Mouse (Mus musculus) forebrain, embryonic 11.5 days (tissue): ENCODE results near the gene Ncbp3. TPM values are rescaled to one million over a fixed set of nuclear protein-coding genes. Genes with fewer than 3 reads are reported as not detected.

ENCODE experiments used
- ATAC-seq: fragments of 200-750 bp; cut with Nextera tagmentation; replicated peaks from 2 replicates; pipeline ENCODE4 v1.8.0; 2017; ENCODE audit warnings: moderate TSS enrichment; ENCODE audit not compliant: low FRiP score
- DNase-seq: peaks from one replicate; pipeline ENCODE4 v3.0.0-alpha.2; 2017; ENCODE audit warnings: low spot score
- H3K27ac ChIP-seq: fragments of 300-500 bp; sonication (generic); 2 replicates; pipeline ENCODE4 v1.5.1; 2014; ENCODE audit warnings: low read depth, low read length
- H3K27me3 ChIP-seq: fragments of 300-500 bp; sonication (generic); 2 replicates; pipeline ENCODE4 v1.6.1; 2014; ENCODE audit warnings: mild to moderate bottlenecking, low read length, mixed read lengths; ENCODE audit not compliant: control insufficient read depth, insufficient read depth
- H3K36me3 ChIP-seq: fragments of 300-500 bp; sonication (generic); 2 replicates; pipeline ENCODE4 v1.6.1; 2014; ENCODE audit warnings: mild to moderate bottlenecking, low read length, moderate library complexity, mixed read lengths; ENCODE audit not compliant: control insufficient read depth, insufficient read depth
- H3K4me1 ChIP-seq: fragments of 300-500 bp; sonication (generic); replicated peaks from 2 replicates; pipeline ENCODE4 v1.6.1; 2014; ENCODE audit warnings: low read length, mixed read lengths; ENCODE audit not compliant: control insufficient read depth, insufficient read depth
- H3K4me2 ChIP-seq: fragments of 300-500 bp; sonication (generic); 2 replicates; pipeline ENCODE4 v1.6.1; 2014; ENCODE audit warnings: low read depth, mild to moderate bottlenecking, low read length, moderate library complexity, mixed read lengths; ENCODE audit not compliant: severe bottlenecking
- H3K4me3 ChIP-seq: fragments of 300-500 bp; sonication (generic); 2 replicates; pipeline ENCODE4 v1.5.1; 2014; ENCODE audit warnings: low read depth, low read length
- H3K9ac ChIP-seq: fragments of 300-500 bp; sonication (generic); 2 replicates; pipeline ENCODE4 v1.6.1; 2014; ENCODE audit warnings: low read length
- H3K9me3 ChIP-seq: fragments of 300-500 bp; sonication (generic); 2 replicates; pipeline ENCODE4 v1.6.1; 2016; ENCODE audit warnings: low read length, mixed read lengths; ENCODE audit not compliant: control insufficient read depth
- WGBS: fragments of 180-500 bp; shearing (Covaris S2); extraction: QIAGEN DNeasy Blood & Tissue Kit; methylation state at CpG from one replicate; pipeline ENCODE4 v1.1.7; 2014; 5-methylcytosine and 5-hydroxymethylcytosine counted together
- polyA plus RNA-seq: library from polyadenylated mRNA; unstranded; fragments of >200 nt; fragmentation: Nextera tagmentation; extraction: Ambion mirVana; gene quantifications from 2 replicates; pipeline ENCODE4 v1.2.1, GENCODE M21; 2014

Gene Ncbp3
- polyA plus RNA-seq, 1 experiment from 2014 or later: 13.2 TPM

GRCm38 (mm10) chr11:73061413-73061812, 13.8 kb downstream of the Ncbp3 start:
- ATAC-seq: no peak
- Histone ChIP-seq H3K4me1 (no peaks in the 10 kb centered on the region), H3K9ac (no peak overlapping the region), H3K36me3 (peaks cover 4% of the 10 kb centered on the region; the same call in 1 of the 2 replicates), H3K27me3 (no peaks in the 10 kb centered on the region), H3K27ac (no peak overlapping the region), H3K4me3 (no peak overlapping the region), H3K9me3 (no peaks in the 10 kb centered on the region), H3K4me2 (no peak overlapping the region)
- 98% methylated on average over 3 of the region's 3 CpGs for WGBS
- peak; percentile 16 for DNase-seq

DNA sequence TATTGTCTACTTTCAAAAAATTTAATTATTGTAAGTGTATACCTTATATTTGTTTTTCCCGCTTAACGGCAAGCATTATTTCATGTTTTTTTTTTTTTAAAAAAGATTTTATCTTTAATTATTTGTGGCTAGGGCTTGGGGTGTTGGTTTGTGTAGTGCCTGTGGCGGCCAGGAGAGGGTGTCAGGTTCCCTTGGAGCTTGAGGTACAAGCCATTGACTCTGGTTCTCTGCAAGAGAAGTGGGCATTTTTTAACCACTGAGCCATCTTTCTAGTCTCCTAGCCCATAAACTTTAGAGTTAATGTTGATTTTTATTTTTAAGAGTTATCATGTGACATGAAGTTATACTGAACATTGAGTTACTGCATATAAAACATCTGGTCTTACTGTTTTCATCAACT, 24.3 kb downstream of the Ncbp3 start:
- ATAC-seq: no peak
- Histone ChIP-seq H3K4me3 (no peak overlapping the region), H3K4me2 (no peak overlapping the region), H3K27me3 (no peaks in the 10 kb centered on the region), H3K4me1 (no peaks in the 10 kb centered on the region), H3K27ac (no peak overlapping the region), H3K9me3 (no peaks in the 10 kb centered on the region), H3K9ac (no peak overlapping the region), H3K36me3 (peaks cover 3% of the 10 kb centered on the region; the same call in 1 of the 2 replicates)
- peak; percentile 45 for DNase-seq
- 83% methylated on average over 3 of the region's 3 CpGs for WGBS

GRCm38 (mm10) chr11:73076295-73076694, 28.7 kb downstream of the Ncbp3 start:
- WGBS: 92% methylated on average over 4 of the region's 4 CpGs
- no peak overlapping the region for H3K4me2 ChIP-seq
- ATAC-seq (no peak), DNase-seq (peak; percentile 23)
- no peaks in the 10 kb centered on the region for H3K4me1 ChIP-seq
- no peaks in the 10 kb centered on the region for H3K27me3 ChIP-seq
- H3K36me3 ChIP-seq: peaks cover 9% of the 10 kb centered on the region; the same call in 1 of the 2 replicates
- no peak overlapping the region for H3K9ac ChIP-seq
- H3K27ac ChIP-seq: no peak overlapping the region
- H3K4me3 ChIP-seq: no peak overlapping the region
- H3K9me3 ChIP-seq: no peaks in the 10 kb centered on the region

GRCm38 (mm10) chr11:73076733-73077132, 29.1 kb downstream of the Ncbp3 start:
- ATAC-seq (no peak), DNase-seq (peak; percentile 30)
- Histone ChIP-seq H3K27ac (no peak overlapping the region), H3K27me3 (no peaks in the 10 kb centered on the region), H3K36me3 (peaks cover 9% of the 10 kb centered on the region; the same call in 1 of the 2 replicates), H3K9ac (no peak overlapping the region), H3K4me1 (no peaks in the 10 kb centered on the region), H3K4me3 (no peak overlapping the region), H3K4me2 (no peak overlapping the region), H3K9me3 (no peaks in the 10 kb centered on the region)
- 89% methylated on average over 4 of the region's 4 CpGs for WGBS

GRCm38 (mm10) chr11:73077211-73077720, 29.7 kb downstream of the Ncbp3 start:
- no peaks in the 10 kb centered on the region for H3K9me3 ChIP-seq
- ATAC-seq (no peak), DNase-seq (peak; percentile 43)
- no peak overlapping the region for H3K4me3 ChIP-seq
- 76% methylated on average over 6 of the region's 6 CpGs for WGBS
- peaks cover 9% of the 10 kb centered on the region; the same call in 1 of the 2 replicates for H3K36me3 ChIP-seq
- no peak overlapping the region for H3K4me2 ChIP-seq
- no peaks in the 10 kb centered on the region for H3K4me1 ChIP-seq
- no peaks in the 10 kb centered on the region for H3K27me3 ChIP-seq
- no peak overlapping the region for H3K27ac ChIP-seq
- no peak overlapping the region for H3K9ac ChIP-seq

DNA sequence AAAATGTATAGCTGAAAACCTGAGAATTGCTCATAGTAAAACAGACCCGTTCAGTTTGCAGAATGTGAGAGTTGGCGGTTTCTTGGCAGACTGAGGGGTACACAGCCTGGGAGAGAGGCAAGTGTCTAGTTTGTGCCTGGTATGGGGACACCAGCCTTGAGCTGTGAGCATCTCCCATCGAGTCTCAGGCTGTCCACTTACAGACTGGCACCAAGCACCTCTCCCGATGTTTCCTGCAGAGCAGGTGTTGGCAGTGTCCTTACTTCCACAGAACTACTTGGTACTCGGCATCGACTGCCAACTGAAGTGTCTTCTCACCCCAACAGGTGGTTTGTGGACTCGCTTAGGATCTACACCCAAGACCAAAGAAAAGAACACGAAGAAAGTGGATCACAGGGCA, 31.0 kb downstream of the Ncbp3 start:
- no peak overlapping the region for H3K9ac ChIP-seq
- no peak for ATAC-seq
- H3K36me3 ChIP-seq: peaks cover 8% of the 10 kb centered on the region; the same call in 1 of the 2 replicates
- H3K4me3 ChIP-seq: no peak overlapping the region
- no peaks in the 10 kb centered on the region for H3K9me3 ChIP-seq
- no peak overlapping the region for H3K27ac ChIP-seq
- 91% methylated on average over 8 of the region's 8 CpGs for WGBS
- no peaks in the 10 kb centered on the region for H3K27me3 ChIP-seq
- no peaks in the 10 kb centered on the region for H3K4me1 ChIP-seq
- peak; percentile 33 for DNase-seq
- no peak overlapping the region for H3K4me2 ChIP-seq

DNA sequence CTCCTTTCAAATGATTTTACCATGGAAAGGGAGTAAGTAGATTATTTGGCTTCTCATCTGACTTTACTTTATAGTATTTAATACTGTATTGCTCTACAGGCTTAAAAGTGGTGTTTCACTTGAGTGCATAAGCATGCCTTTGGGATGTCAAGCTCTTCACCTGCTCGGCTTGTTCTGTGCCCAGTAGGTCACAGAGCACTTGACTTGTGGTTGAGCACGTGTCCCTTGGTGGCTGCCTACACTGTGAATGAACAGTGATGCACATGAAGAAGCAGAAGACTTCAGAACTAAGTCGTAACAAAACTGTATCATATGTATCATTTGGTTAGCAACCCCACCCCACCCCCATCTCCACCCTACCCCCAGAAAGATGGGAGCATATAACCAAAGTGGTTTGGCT, 32.7 kb downstream of the Ncbp3 start:
- H3K36me3 ChIP-seq: peaks cover 6% of the 10 kb centered on the region; the same call in 1 of the 2 replicates
- H3K9me3 ChIP-seq: no peaks in the 10 kb centered on the region
- WGBS: 95% methylated on average over 3 of the region's 3 CpGs
- no peaks in the 10 kb centered on the region for H3K27me3 ChIP-seq
- H3K4me3 ChIP-seq: no peak overlapping the region
- no peak for ATAC-seq
- no peak overlapping the region for H3K4me2 ChIP-seq
- DNase-seq: peak; percentile 3
- H3K27ac ChIP-seq: no peak overlapping the region
- no peak overlapping the region for H3K9ac ChIP-seq
- no peaks in the 10 kb centered on the region for H3K4me1 ChIP-seq

GRCm38 (mm10) chr11:73084303-73084702, 36.7 kb downstream of the Ncbp3 start:
- ATAC-seq (no peak), DNase-seq (peak; percentile 50)
- H3K4me3 ChIP-seq: no peak overlapping the region
- no peaks in the 10 kb centered on the region for H3K4me1 ChIP-seq
- no peak overlapping the region for H3K27ac ChIP-seq
- no peaks in the 10 kb centered on the region for H3K27me3 ChIP-seq
- WGBS: 82% methylated on average over 6 of the region's 6 CpGs
- H3K4me2 ChIP-seq: no peak overlapping the region
- no peak overlapping the region for H3K9ac ChIP-seq
- no peaks in the 10 kb centered on the region; the same call in 1 of the 2 replicates for H3K36me3 ChIP-seq
- H3K9me3 ChIP-seq: no peaks in the 10 kb centered on the region

GRCm38 (mm10) chr11:73084804-73085231, 37.2 kb downstream of the Ncbp3 start:
- H3K4me1 ChIP-seq: no peaks in the 10 kb centered on the region
- H3K36me3 ChIP-seq: no peaks in the 10 kb centered on the region
- H3K9me3 ChIP-seq: no peaks in the 10 kb centered on the region
- 88% methylated on average over 10 of the region's 10 CpGs for WGBS
- no peaks in the 10 kb centered on the region for H3K27me3 ChIP-seq
- ATAC-seq: no peak
- H3K4me3 ChIP-seq: no peak overlapping the region
- no peak overlapping the region for H3K9ac ChIP-seq
- no peak for DNase-seq
- no peak overlapping the region for H3K4me2 ChIP-seq
- H3K27ac ChIP-seq: no peak overlapping the region
